Mouse (Mus musculus): ENCODE measurements around the gene Cyb561d2.
A peak's percentile ranks its signal among the peaks of the same experiment; 100 is the strongest.
"Not testable (repeated sequence)": the region's sequence is repeated elsewhere in the genome, so short reads cannot be mapped to it uniquely, and the experiment has no call there.

Gene Cyb561d2

GRCm38 (mm10) chr9:107571534-107572326 is 29.7 kb upstream of the Cyb561d2 start:
- peak; percentile 98 for DNase-seq

GRCm38 (mm10) chr9:107570845-107571244 is 28.9 kb upstream of the Cyb561d2 start:
- DNase-seq: no peak

- DNase-seq: peak; percentile 94
These were observed 28.0 kb upstream of the Cyb561d2 start for GRCm38 (mm10) chr9:107570016-107570415.

- DNase-seq: no peak
These were observed 27.3 kb upstream of the Cyb561d2 start for GRCm38 (mm10) chr9:107569270-107569669.

- peak; percentile 99 for DNase-seq
These were observed 26.6 kb upstream of the Cyb561d2 start for GRCm38 (mm10) chr9:107568331-107569261.

- DNase-seq: peak; percentile 98
These were observed 25.8 kb upstream of the Cyb561d2 start, which contains the start of gene Hyal2 for GRCm38 (mm10) chr9:107567702-107568319. Hyal2 (plus strand) TSS chr9:107567945.

- peak; percentile 99 for DNase-seq
These were observed 24.9 kb upstream of the Cyb561d2 start for GRCm38 (mm10) chr9:107566855-107567254.

GRCm38 (mm10) chr9:107566041-107566709 is 24.2 kb upstream of the Cyb561d2 start:
- DNase-seq: peak; percentile 98

- DNase-seq: not testable (repeated sequence)
These were observed 23.6 kb upstream of the Cyb561d2 start for GRCm38 (mm10) chr9:107565556-107565955.

GRCm38 (mm10) chr9:107563029-107563581 is 21.1 kb upstream of the Cyb561d2 start, which contains the start of gene Tusc2:
Tusc2 (plus strand) TSS chr9:107563255.
- peak; percentile 100 for DNase-seq

GRCm38 (mm10) chr9:107556346-107556745 is 14.4 kb upstream of the Cyb561d2 start:
- DNase-seq: no peak

GRCm38 (mm10) chr9:107555701-107556100 is 13.7 kb upstream of the Cyb561d2 start:
- no peak for DNase-seq

GRCm38 (mm10) chr9:107555031-107555457 is 13.1 kb upstream of the Cyb561d2 start:
- DNase-seq: peak; percentile 99

GRCm38 (mm10) chr9:107554319-107554825 is 12.4 kb upstream of the Cyb561d2 start:
- peak; percentile 100 for DNase-seq

- peak; percentile 95 for DNase-seq
These were observed 11.7 kb upstream of the Cyb561d2 start for GRCm38 (mm10) chr9:107553541-107554318.

GRCm38 (mm10) chr9:107552690-107553393 is 10.8 kb upstream of the Cyb561d2 start:
- peak; percentile 94 for DNase-seq

- DNase-seq: no peak
These were observed 9.9 kb upstream of the Cyb561d2 start for GRCm38 (mm10) chr9:107551890-107552355.

- peak; percentile 98 for DNase-seq
These were observed 9.3 kb upstream of the Cyb561d2 start, which contains the start of gene Rassf1 for GRCm38 (mm10) chr9:107551117-107551889. Rassf1 (plus strand) TSS chr9:107551555.

GRCm38 (mm10) chr9:107550491-107551116 is 8.6 kb upstream of the Cyb561d2 start:
- peak; percentile 96 for DNase-seq

Measured in heart, adult 11 months (tissue).